Mouse (Mus musculus) layer of hippocampus, adult 2 months (tissue): ENCODE measurements around the gene Lrpap1. TPM values are rescaled to one million over a fixed set of nuclear protein-coding genes. Genes with fewer than 3 reads are reported as not detected.

ENCODE experiments used
- DNase-seq, 2 experiments: peaks; one replicate each; pipeline ENCODE4 v3.0.0; 2022; ENCODE audit warnings: low spot score in 2 of 2
- H3K27ac ChIP-seq: fragments of 200-600 bp; 2 replicates; pipeline ENCODE4 v1.8.1; 2022
- H3K4me3 ChIP-seq: fragments of 200-600 bp; 2 replicates; pipeline ENCODE4 v1.8.1; 2022; ENCODE audit warnings: mild to moderate bottlenecking
- CTCF ChIP-seq: fragments of 200-600 bp; conservative IDR thresholded peaks from 2 replicates; pipeline ENCODE4 v1.8.1; 2022; ENCODE audit warnings: antibody characterized with exemption, mild to moderate bottlenecking, moderate library complexity
- total RNA-seq, 2 experiments: library from RNA; stranded (reverse); gene quantifications; 2 replicates each; pipeline ENCODE4 v1.2.3; 2021

The Lrpap1 gene
- total RNA-seq, 2 experiments from 2014 or later = 150 to 159 TPM

GRCm38 (mm10) chr5:35105922-35106298, 344 bp upstream of the Lrpap1 start:
- peak overlapping the region; percentile 86 for H3K4me3 ChIP-seq
- H3K27ac ChIP-seq = peak overlapping the region; percentile 66
- no peak for TF ChIP-seq CTCF
- DNase-seq = no peak

- no peak for TF ChIP-seq CTCF
- Histone ChIP-seq H3K27ac (0 out of 2 replicates have a peak overlapping the region, but pooled peaks have one; percentile 84), H3K4me3 (peak overlapping the region; percentile 86)
- DNase-seq = no peak
Observed at GRCm38 (mm10) chr5:35104183-35104959, 1.2 kb downstream of the Lrpap1 start.

GRCm38 (mm10) chr5:35103528-35103927, 2.0 kb downstream of the Lrpap1 start:
- TF ChIP-seq CTCF = no peak
- peak overlapping the region; percentile 86 for H3K4me3 ChIP-seq
- no peak for DNase-seq

GRCm38 (mm10) chr5:35103086-35103485, 2.5 kb downstream of the Lrpap1 start:
- peak overlapping the region; percentile 86 for H3K4me3 ChIP-seq
- DNase-seq = no peak
- TF ChIP-seq CTCF = no peak
- no peak overlapping the region for H3K27ac ChIP-seq

More at GRCm38 (mm10) chr5:35103528-35103927, 2.0 kb downstream of the Lrpap1 start:
- H3K27ac ChIP-seq = no peak overlapping the region

- TF ChIP-seq CTCF = no peak
- Histone ChIP-seq H3K27ac (no peak overlapping the region), H3K4me3 (no peak overlapping the region)
- DNase-seq = no peak
Observed at GRCm38 (mm10) chr5:35091636-35092035, 13.9 kb downstream of the Lrpap1 start.

GRCm38 (mm10) chr5:35089614-35089963, 16.0 kb downstream of the Lrpap1 start:
- TF ChIP-seq CTCF = no peak
- Histone ChIP-seq H3K4me3 (no peak overlapping the region), H3K27ac (no peak overlapping the region)
- no peak for DNase-seq

- DNase-seq = peak; percentile 52 to 74
- peak; percentile 83 for TF ChIP-seq CTCF
- H3K4me3 ChIP-seq = no peak overlapping the region
- no peak overlapping the region for H3K27ac ChIP-seq
Observed at GRCm38 (mm10) chr5:35088785-35089613, 16.6 kb downstream of the Lrpap1 start.

GRCm38 (mm10) chr5:35084913-35085312, 20.7 kb downstream of the Lrpap1 start:
- Histone ChIP-seq H3K4me3 (no peak overlapping the region), H3K27ac (peak overlapping the region; percentile 62; the same call in 1 of the 2 replicates)
- no peak for DNase-seq
- TF ChIP-seq CTCF = no peak

GRCm38 (mm10) chr5:35079101-35079500, 26.5 kb downstream of the Lrpap1 start:
- Histone ChIP-seq H3K27ac (no peak overlapping the region), H3K4me3 (no peak overlapping the region)
- no peak for TF ChIP-seq CTCF
- DNase-seq = no peak

- H3K27ac ChIP-seq = no peak overlapping the region
- H3K4me3 ChIP-seq = no peak overlapping the region
- TF ChIP-seq CTCF = no peak
- DNase-seq = no peak
Observed at GRCm38 (mm10) chr5:35076369-35076768, 29.2 kb downstream of the Lrpap1 start.

- no peak for DNase-seq
- Histone ChIP-seq H3K27ac (no peak overlapping the region), H3K4me3 (no peak overlapping the region)
- no peak for TF ChIP-seq CTCF
Observed at GRCm38 (mm10) chr5:35073992-35074391, 31.6 kb downstream of the Lrpap1 start.

- Histone ChIP-seq H3K4me3 (no peak overlapping the region), H3K27ac (no peak overlapping the region)
- no peak for TF ChIP-seq CTCF
- no peak for DNase-seq
Observed at GRCm38 (mm10) chr5:35073235-35073634, 32.3 kb downstream of the Lrpap1 start.

- DNase-seq = no peak
- Histone ChIP-seq H3K27ac (no peak overlapping the region), H3K4me3 (no peak overlapping the region)
- TF ChIP-seq CTCF = no peak
Observed at GRCm38 (mm10) chr5:35071855-35072254, 33.7 kb downstream of the Lrpap1 start.
